Mouse (Mus musculus) embryo, embryonic 11.5 days (tissue): ENCODE measurements at regions not wholly inside any gene's neighbourhood (a gene's known extent, or its start where the extent isn't known, plus 50 kb on each side); places are given as distances from the start of the nearest gene placed in this dataset.

ENCODE experiments used
- DNase-seq: peaks from one replicate; pipeline ENCODE4 v3.0.0-alpha.2; 2012; ENCODE audit warnings: low read depth, low spot score

GRCm38 (mm10) chr10:110534387-110534786 is 78.4 kb upstream of the Nav3 start:
- no peak for DNase-seq

- DNase-seq, result no peak
These were observed 86.7 kb upstream of the Nav3 start for GRCm38 (mm10) chr10:110542712-110543111.

- no peak for DNase-seq
These were observed 92.4 kb upstream of the Nav3 start for GRCm38 (mm10) chr10:110548391-110548790.

- no peak for DNase-seq
These were observed 98.0 kb upstream of the Nav3 start for GRCm38 (mm10) chr10:110553954-110554353.

- no peak for DNase-seq
These were observed 100.4 kb upstream of the Nav3 start for GRCm38 (mm10) chr10:110556326-110556883.

GRCm38 (mm10) chr10:110563057-110563456 is 107.1 kb upstream of the Nav3 start:
- DNase-seq, result no peak

GRCm38 (mm10) chr10:110563571-110563970 is 107.6 kb upstream of the Nav3 start:
- DNase-seq, result no peak

GRCm38 (mm10) chr10:110566260-110567050 is 110.5 kb upstream of the Nav3 start:
- no peak for DNase-seq

- DNase-seq, result no peak
These were observed 114.5 kb upstream of the Nav3 start for GRCm38 (mm10) chr10:110570465-110570864.

- no peak for DNase-seq
These were observed 115.2 kb upstream of the Nav3 start for GRCm38 (mm10) chr10:110571179-110571578.

GRCm38 (mm10) chr10:110573530-110573929 is 117.5 kb upstream of the Nav3 start:
- DNase-seq, result no peak

GRCm38 (mm10) chr10:110586029-110586428 is 130.0 kb upstream of the Nav3 start:
- DNase-seq, result no peak

- no peak for DNase-seq
These were observed 130.5 kb upstream of the Nav3 start for GRCm38 (mm10) chr10:110586507-110586906.

- no peak for DNase-seq
These were observed 131.5 kb upstream of the Nav3 start for GRCm38 (mm10) chr10:110587529-110587928.

- DNase-seq, result no peak
These were observed 144.4 kb upstream of the Nav3 start for GRCm38 (mm10) chr10:110600352-110600853.

- DNase-seq, result no peak
These were observed 134.9 kb upstream of the E2f7 start for GRCm38 (mm10) chr10:110610336-110610735.

- no peak for DNase-seq
These were observed 128.2 kb upstream of the E2f7 start for GRCm38 (mm10) chr10:110617004-110617403.

- DNase-seq, result no peak
These were observed 126.0 kb upstream of the E2f7 start for GRCm38 (mm10) chr10:110619193-110619592.

- no peak for DNase-seq
These were observed 119.6 kb upstream of the E2f7 start for GRCm38 (mm10) chr10:110625644-110626043.

- peak; percentile 16 for DNase-seq
These were observed 104.8 kb upstream of the E2f7 start for GRCm38 (mm10) chr10:110640406-110640805.

- no peak for DNase-seq
These were observed 103.1 kb upstream of the E2f7 start for GRCm38 (mm10) chr10:110642065-110642690.

- no peak for DNase-seq
These were observed 97.6 kb upstream of the E2f7 start for GRCm38 (mm10) chr10:110647603-110648002.

GRCm38 (mm10) chr10:110650107-110650506 is 95.1 kb upstream of the E2f7 start:
- no peak for DNase-seq
